Mouse (Mus musculus): ENCODE measurements around the gene Rpl36-ps4. TPM values are rescaled to one million over a fixed set of nuclear protein-coding genes. Genes with fewer than 3 reads are reported as not detected.
"Not testable (repeated sequence)": the region's sequence is repeated elsewhere in the genome, so short reads cannot be mapped to it uniquely, and the experiment has no call there.

Rpl36-ps4 gene
- polyA plus RNA-seq, 1 experiment, result not detected

GRCm38 (mm10) chr17:87958283-87958682, 37.5 kb downstream of the Rpl36-ps4 start:
- no peaks in the 10 kb centered on the region for H3K27me3 ChIP-seq (ENCODE audit: control insufficient read depth, insufficient read depth, low read length)
- no peaks in the 10 kb centered on the region for H3K4me1 ChIP-seq (replicated peaks; ENCODE audit: control insufficient read depth, insufficient read depth, low read length)
- TF ChIP-seq POLR2A (IDR thresholded peaks at IDR 0.05; ENCODE audit: control insufficient read depth, extremely low read depth, insufficient read depth, low read length, poor library complexity), result no peak
- TF ChIP-seq CTCF (IDR thresholded peaks at IDR 0.05; ENCODE audit: borderline replicate concordance, control insufficient read depth, extremely low read depth, insufficient read depth, low read length, poor library complexity), result peak; percentile 61; the same call in 1 of the 2 replicates
- H3K4me3 ChIP-seq (ENCODE audit: control insufficient read depth, insufficient read depth, low read length), result no peak overlapping the region
- DNase-seq, result no peak
- H3K27ac ChIP-seq (ENCODE audit: control insufficient read depth, insufficient read depth, low read length), result no peak overlapping the region
- 57% methylated on average over 8 of the region's 8 CpGs for WGBS
- H3K36me3 ChIP-seq (ENCODE audit: control insufficient read depth, insufficient read depth, low read length), result no peaks in the 10 kb centered on the region

DNA sequence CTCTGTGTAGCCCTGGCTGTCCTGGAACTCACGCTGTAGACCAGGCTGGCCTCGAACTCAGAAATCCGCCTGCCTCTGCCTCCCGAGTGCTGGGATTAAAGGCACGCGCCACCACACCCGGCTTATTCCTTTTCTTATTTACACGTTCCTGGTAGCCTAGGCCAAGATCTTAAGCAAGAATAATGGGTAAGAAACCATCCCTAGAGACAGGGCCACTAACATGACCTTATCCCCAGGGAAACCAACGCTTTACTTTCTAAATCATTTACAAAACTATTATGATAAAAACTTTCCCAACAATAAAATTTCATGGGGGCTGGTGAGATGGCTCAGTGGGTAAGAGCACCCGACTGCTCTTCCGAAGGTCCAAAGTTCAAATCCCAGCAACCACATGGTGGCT, 38.6 kb downstream of the Rpl36-ps4 start:
- DNase-seq; H3K4me3 ChIP-seq (ENCODE audit: control insufficient read depth, insufficient read depth, low read length); H3K36me3 ChIP-seq (ENCODE audit: control insufficient read depth, insufficient read depth, low read length); H3K27me3 ChIP-seq (ENCODE audit: control insufficient read depth, insufficient read depth, low read length); H3K27ac ChIP-seq (ENCODE audit: control insufficient read depth, insufficient read depth, low read length); H3K4me1 ChIP-seq (replicated peaks; ENCODE audit: control insufficient read depth, insufficient read depth, low read length): not testable (repeated sequence)
- WGBS, result 98% methylated on average over 11 of the region's 11 CpGs

DNA sequence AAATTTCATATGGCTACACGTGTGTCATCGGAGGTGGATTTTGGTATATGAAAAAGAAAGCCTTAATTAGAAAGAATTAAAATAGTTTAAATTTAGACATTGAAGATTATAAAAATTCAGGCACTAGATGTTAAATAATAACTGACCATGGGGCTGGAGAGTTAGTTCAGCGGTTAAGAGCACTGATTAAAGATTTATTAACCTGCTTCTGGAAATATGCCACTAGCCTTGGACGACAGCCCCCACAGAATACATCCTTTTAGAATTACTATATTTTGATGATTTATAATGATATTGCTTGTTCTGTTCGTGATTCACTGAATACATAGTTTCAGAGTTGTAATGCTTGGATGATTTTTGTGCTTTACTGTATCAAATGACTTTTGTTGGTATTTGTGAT, 39.2 kb downstream of the Rpl36-ps4 start:
- not testable (repeated sequence) for H3K4me3 ChIP-seq (ENCODE audit: control insufficient read depth, insufficient read depth, low read length); H3K27ac ChIP-seq (ENCODE audit: control insufficient read depth, insufficient read depth, low read length); DNase-seq; H3K36me3 ChIP-seq (ENCODE audit: control insufficient read depth, insufficient read depth, low read length); H3K27me3 ChIP-seq (ENCODE audit: control insufficient read depth, insufficient read depth, low read length); H3K4me1 ChIP-seq (replicated peaks; ENCODE audit: control insufficient read depth, insufficient read depth, low read length)
- 93% methylated on average over 5 of the region's 5 CpGs for WGBS

- no peak overlapping the region for H3K4me3 ChIP-seq (ENCODE audit: control insufficient read depth, insufficient read depth, low read length)
- no peak overlapping the region for H3K27ac ChIP-seq (ENCODE audit: control insufficient read depth, insufficient read depth, low read length)
- DNase-seq, result no peak
- H3K27me3 ChIP-seq (ENCODE audit: control insufficient read depth, insufficient read depth, low read length), result no peaks in the 10 kb centered on the region
- no peaks in the 10 kb centered on the region for H3K36me3 ChIP-seq (ENCODE audit: control insufficient read depth, insufficient read depth, low read length)
- 97% methylated on average over 14 of the region's 14 CpGs for WGBS
- TF ChIP-seq CTCF (IDR thresholded peaks at IDR 0.05; ENCODE audit: borderline replicate concordance, control insufficient read depth, extremely low read depth, insufficient read depth, low read length, poor library complexity), result no peak
- no peak for TF ChIP-seq POLR2A (IDR thresholded peaks at IDR 0.05; ENCODE audit: control insufficient read depth, extremely low read depth, insufficient read depth, low read length, poor library complexity)
- no peaks in the 10 kb centered on the region; the same call in 1 of the 2 replicates for H3K4me1 ChIP-seq (replicated peaks; ENCODE audit: control insufficient read depth, insufficient read depth, low read length)
Measured at GRCm38 (mm10) chr17:87963081-87964075, 42.6 kb downstream of the Rpl36-ps4 start.

GRCm38 (mm10) chr17:87968483-87968926, 47.7 kb downstream of the Rpl36-ps4 start:
- peak; percentile 30; the same call in 1 of the 2 replicates for TF ChIP-seq CTCF (IDR thresholded peaks at IDR 0.05; ENCODE audit: borderline replicate concordance, control insufficient read depth, extremely low read depth, insufficient read depth, low read length, poor library complexity)
- 77% methylated on average over 7 of the region's 8 CpGs for WGBS
- not testable (repeated sequence) for H3K4me3 ChIP-seq (ENCODE audit: control insufficient read depth, insufficient read depth, low read length); H3K27ac ChIP-seq (ENCODE audit: control insufficient read depth, insufficient read depth, low read length); H3K27me3 ChIP-seq (ENCODE audit: control insufficient read depth, insufficient read depth, low read length); DNase-seq; H3K36me3 ChIP-seq (ENCODE audit: control insufficient read depth, insufficient read depth, low read length)
- peaks cover 16% of the 10 kb centered on the region for H3K4me1 ChIP-seq (replicated peaks; ENCODE audit: control insufficient read depth, insufficient read depth, low read length)

Other genes with a start within 250 kb of the Rpl36-ps4 start
- 17.8 and 22.8 TPM in 2 replicates for gene Msh2, start 248.6 kb upstream of the Rpl36-ps4 start, polyA plus RNA-seq (2012; rRNA removed)
- 0.91 and 0.92 TPM in 2 replicates for gene Kcnk12, start 123.0 kb upstream of the Rpl36-ps4 start, polyA plus RNA-seq (2012; rRNA removed)
- gene Msh6, start 54.1 kb downstream of the Rpl36-ps4 start, polyA plus RNA-seq (2012; rRNA removed), result 24.0 and 27.6 TPM in 2 replicates
- gene Fbxo11, start 144.3 kb downstream of the Rpl36-ps4 start, polyA plus RNA-seq (2012; rRNA removed), result 29.5 and 39.6 TPM in 2 replicates